Mouse (Mus musculus) olfactory bulb, adult 2 months (tissue): ENCODE data around the gene Scn1a.

Source experiments
- CTCF ChIP-seq: fragments of 200-500 bp; IDR thresholded peaks from 2 replicates; pipeline ENCODE4 v1.5.1; 2012; ENCODE audit warnings: low read depth, mild to moderate bottlenecking, low read length, moderate library complexity; ENCODE audit not compliant: insufficient read depth
- POLR2A ChIP-seq: fragments of 200-500 bp; IDR thresholded peaks from 2 replicates; pipeline ENCODE4 v1.6.1; 2012; ENCODE audit warnings: mild to moderate bottlenecking, low read depth, low read length, moderate library complexity; ENCODE audit not compliant: insufficient read depth

DNA sequence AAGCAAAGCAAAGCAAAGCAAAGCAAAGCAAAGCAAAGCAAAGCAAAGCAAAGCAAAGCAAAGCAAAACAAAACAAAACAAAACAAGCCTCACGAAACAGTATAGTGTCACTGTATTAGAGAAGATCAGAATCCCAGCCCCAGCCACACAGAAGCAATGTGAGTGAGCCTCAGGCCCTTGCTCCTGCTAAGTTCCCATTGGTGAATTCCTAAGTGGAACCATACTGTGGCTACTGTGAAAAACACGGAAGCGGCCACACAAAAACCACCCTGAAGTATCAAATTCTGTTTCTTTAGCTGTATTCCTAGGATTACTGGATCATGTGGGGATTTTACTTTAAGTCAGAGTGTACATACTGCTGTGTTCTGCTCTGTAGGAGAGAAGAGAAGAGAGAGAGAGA is 4.4 kb downstream of the Scn1a start:
- no peak for TF ChIP-seq POLR2A
- no peak for TF ChIP-seq CTCF
